Mouse (Mus musculus) adrenal gland, postnatal 10 days (tissue): ENCODE data around the gene Ccnb1ip1. TPM values are rescaled to one million over a fixed set of nuclear protein-coding genes. Genes with fewer than 3 reads are reported as not detected.
"Not testable (repeated sequence)": the region's sequence is repeated elsewhere in the genome, so short reads cannot be mapped to it uniquely, and the experiment has no call there.

ENCODE experiments used
- DNase-seq: peaks from one replicate; pipeline ENCODE4 v3.0.0; 2021; ENCODE audit warnings: mixed read lengths
- long read RNA-seq, 2 experiments: library from polyadenylated mRNA; stranded (forward); transcript quantifications; one replicate each; pipeline ENCODE4 v2.0.0; 2021
- total RNA-seq, 2 experiments: library from RNA; stranded (reverse); gene quantifications; 2 replicates each; pipeline ENCODE4 v1.2.3; 2021

Gene Ccnb1ip1
- under 1 TPM; 0.24 to 0.78 TPM for total RNA-seq
- long read RNA-seq, experiment 1, result 0 reads
- long read RNA-seq, experiment 2, result 0 reads

GRCm38 (mm10) chr14:50807487-50808072 lies at the start of gene Ccnb1ip1, which contains the start of gene Parp2:
Gene Ccnb1ip1, minus strand, starts transcription at chr14:50807732.
Gene Parp2, plus strand, starts transcription at chr14:50807841.
- DNase-seq, result peak; percentile 98

GRCm38 (mm10) chr14:50855788-50856187 lies 48.3 kb upstream of the Ccnb1ip1 start:
- no peak for DNase-seq

- peak; percentile 16 for DNase-seq
These were observed 29.7 kb upstream of the Ccnb1ip1 start for GRCm38 (mm10) chr14:50837236-50837635.

- DNase-seq, result no peak
These were observed 26.9 kb upstream of the Ccnb1ip1 start for GRCm38 (mm10) chr14:50834435-50834834.

GRCm38 (mm10) chr14:50833964-50834363 lies 26.4 kb upstream of the Ccnb1ip1 start:
- DNase-seq, result peak; percentile 10

GRCm38 (mm10) chr14:50829878-50830277 lies 22.3 kb upstream of the Ccnb1ip1 start:
- DNase-seq, result no peak

- DNase-seq, result no peak
These were observed 19.0 kb upstream of the Ccnb1ip1 start for GRCm38 (mm10) chr14:50826579-50826978.

GRCm38 (mm10) chr14:50824219-50824618 lies 16.7 kb upstream of the Ccnb1ip1 start:
- DNase-seq, result no peak

GRCm38 (mm10) chr14:50823240-50823639 lies 15.7 kb upstream of the Ccnb1ip1 start:
- DNase-seq, result no peak

- DNase-seq, result no peak
These were observed 5.5 kb upstream of the Ccnb1ip1 start for GRCm38 (mm10) chr14:50813060-50813459.

- DNase-seq, result not testable (repeated sequence)
These were observed 1.1 kb downstream of the Ccnb1ip1 start for GRCm38 (mm10) chr14:50806469-50806868.

- DNase-seq, result no peak
These were observed 2.8 kb downstream of the Ccnb1ip1 start for GRCm38 (mm10) chr14:50804683-50805082.

GRCm38 (mm10) chr14:50802843-50803562 lies 4.5 kb downstream of the Ccnb1ip1 start:
- peak; percentile 8 for DNase-seq

GRCm38 (mm10) chr14:50802441-50802840 lies 5.1 kb downstream of the Ccnb1ip1 start:
- DNase-seq, result no peak

GRCm38 (mm10) chr14:50799502-50800259 lies 7.9 kb downstream of the Ccnb1ip1 start:
- DNase-seq, result peak; percentile 32

GRCm38 (mm10) chr14:50798512-50798911 lies 9.0 kb downstream of the Ccnb1ip1 start:
- peak; percentile 8 for DNase-seq

- DNase-seq, result no peak
These were observed 11.1 kb downstream of the Ccnb1ip1 start for GRCm38 (mm10) chr14:50796464-50796863.

GRCm38 (mm10) chr14:50795965-50796364 lies 11.6 kb downstream of the Ccnb1ip1 start:
- no peak for DNase-seq

GRCm38 (mm10) chr14:50795261-50795935 lies 12.1 kb downstream of the Ccnb1ip1 start:
- DNase-seq, result no peak

- DNase-seq, result no peak
These were observed 19.4 kb downstream of the Ccnb1ip1 start for GRCm38 (mm10) chr14:50788157-50788556.

GRCm38 (mm10) chr14:50785251-50785637 lies 22.3 kb downstream of the Ccnb1ip1 start, which contains the start of gene Ttc5:
Gene Ttc5, minus strand, starts transcription at chr14:50785519.
- peak; percentile 96 for DNase-seq
